Mouse (Mus musculus) hindbrain, embryonic 15.5 days (tissue): ENCODE data around the gene Map3k13. TPM values are rescaled to one million over a fixed set of nuclear protein-coding genes. Genes with fewer than 3 reads are reported as not detected.
"Not testable (repeated sequence)": the region's sequence is repeated elsewhere in the genome, so short reads cannot be mapped to it uniquely, and the experiment has no call there.

Experiments
- ATAC-seq: fragments of 200-750 bp; cut with Nextera tagmentation; 2 replicates; pipeline ENCODE4 v1.8.0; 2017; ENCODE audit warnings: low read depth, moderate number of reproducible peaks, moderate TSS enrichment; ENCODE audit not compliant: low FRiP score
- H3K27ac ChIP-seq: fragments of 300-500 bp; sonication (generic); replicated peaks from 2 replicates; pipeline ENCODE4 v1.5.1; 2015; ENCODE audit warnings: mild to moderate bottlenecking, inconsistent platforms
- H3K27me3 ChIP-seq: fragments of 300-500 bp; sonication (generic); 2 replicates; pipeline ENCODE4 v1.6.1; 2015; ENCODE audit warnings: control low read depth, inconsistent platforms
- H3K36me3 ChIP-seq: fragments of 300-500 bp; sonication (generic); 2 replicates; pipeline ENCODE4 v1.6.1; 2015; ENCODE audit warnings: control low read depth, inconsistent platforms
- H3K4me1 ChIP-seq: fragments of 300-500 bp; sonication (generic); replicated peaks from 2 replicates; pipeline ENCODE4 v1.6.1; 2015; ENCODE audit warnings: control low read depth, inconsistent platforms
- H3K4me2 ChIP-seq: fragments of 300-500 bp; sonication (generic); 2 replicates; pipeline ENCODE4 v1.6.1; 2015; ENCODE audit warnings: moderate library complexity, mild to moderate bottlenecking, inconsistent platforms
- H3K4me3 ChIP-seq: fragments of 300-500 bp; sonication (generic); 2 replicates; pipeline ENCODE4 v1.5.1; 2015; ENCODE audit warnings: mild to moderate bottlenecking, inconsistent platforms
- H3K9ac ChIP-seq: fragments of 300-500 bp; sonication (generic); 2 replicates; pipeline ENCODE4 v1.6.1; 2015; ENCODE audit warnings: inconsistent platforms
- H3K9me3 ChIP-seq: fragments of 300-500 bp; sonication (generic); 2 replicates; pipeline ENCODE4 v1.6.1; 2016; ENCODE audit warnings: control low read depth, inconsistent platforms
- WGBS: fragments of 180-500 bp; shearing (Covaris S2); methylation state at CpG from one replicate; pipeline ENCODE4 v1.1.7; 2015; 5-methylcytosine and 5-hydroxymethylcytosine counted together
- polyA plus RNA-seq: library from polyadenylated mRNA; unstranded; fragments of >200 nt; fragmentation: Nextera tagmentation; extraction: Ambion mirVana; gene quantifications from 2 replicates; pipeline ENCODE4 v1.2.1, GENCODE M21; 2015

The Map3k13 gene
- polyA plus RNA-seq, 1 experiment from 2014 or later: 6.4 TPM

GRCm38 (mm10) chr16:21787516-21788353 lies 6.4 kb upstream of the Map3k13 start, which contains the start of gene Ehhadh:
Gene Ehhadh (minus strand): TSS chr16:21787807.
- H3K4me3 ChIP-seq: peak within 1 kb of the TSS; percentile 49
- no peaks in the 10 kb centered on the region for H3K9me3 ChIP-seq
- peak; percentile 92 for ATAC-seq
- peak within 1 kb of the TSS; percentile 42 for H3K9ac ChIP-seq
- H3K4me2 ChIP-seq: peak within 1 kb of the TSS; percentile 83
- H3K27me3 ChIP-seq: no peaks in the 10 kb centered on the region
- WGBS: 8% methylated on average over 28 of the region's 28 CpGs
- peaks cover 13% of the 10 kb centered on the region for H3K4me1 ChIP-seq
- peak within 1 kb of the TSS; percentile 47 for H3K27ac ChIP-seq
- no peaks in the 10 kb centered on the region for H3K36me3 ChIP-seq

GRCm38 (mm10) chr16:21788581-21788980 lies 5.6 kb upstream of the Map3k13 start:
- WGBS: 60% methylated on average over 3 of the region's 3 CpGs
- Histone ChIP-seq H3K9me3 (no peaks in the 10 kb centered on the region), H3K27me3 (no peaks in the 10 kb centered on the region), H3K4me2 (no peak overlapping the region), H3K27ac (no peak overlapping the region), H3K36me3 (no peaks in the 10 kb centered on the region), H3K4me3 (no peak overlapping the region), H3K4me1 (peaks cover 16% of the 10 kb centered on the region), H3K9ac (no peak overlapping the region)
- no peak for ATAC-seq

- Histone ChIP-seq H3K9ac (no peak overlapping the region), H3K4me1 (peaks cover 19% of the 10 kb centered on the region), H3K27ac (no peak overlapping the region), H3K4me3 (no peak overlapping the region), H3K9me3 (no peaks in the 10 kb centered on the region), H3K4me2 (no peak overlapping the region), H3K36me3 (no peaks in the 10 kb centered on the region), H3K27me3 (no peaks in the 10 kb centered on the region)
- 66% methylated on average over 2 of the region's 2 CpGs for WGBS
- ATAC-seq: no peak
Observed at GRCm38 (mm10) chr16:21789180-21789579, 5.0 kb upstream of the Map3k13 start.

DNA sequence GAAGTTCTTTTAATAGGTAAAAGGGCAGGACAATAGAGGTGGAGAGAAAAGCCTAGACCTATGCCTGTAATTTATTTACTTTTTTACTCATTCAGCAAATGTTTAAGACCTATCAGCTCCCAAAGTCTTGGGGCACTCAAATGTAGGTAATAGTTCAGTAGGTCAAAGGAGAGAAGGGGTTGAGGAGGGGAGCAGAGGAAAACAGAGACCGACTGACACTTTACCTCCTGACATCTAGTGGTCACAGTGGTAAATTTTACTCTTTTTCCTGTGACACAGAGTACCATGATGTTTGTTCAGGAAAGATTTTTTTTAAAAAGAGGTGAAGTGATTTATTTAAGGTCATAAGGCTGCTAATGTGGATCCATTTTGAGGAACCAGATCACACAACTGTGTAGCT lies 3.7 kb upstream of the Map3k13 start:
- no peak overlapping the region for H3K9ac ChIP-seq
- no peaks in the 10 kb centered on the region for H3K27me3 ChIP-seq
- WGBS: 16% methylated on average over 1 of the region's 1 CpGs
- no peak overlapping the region for H3K27ac ChIP-seq
- ATAC-seq: no peak
- H3K36me3 ChIP-seq: no peaks in the 10 kb centered on the region
- H3K9me3 ChIP-seq: no peaks in the 10 kb centered on the region
- no peak overlapping the region for H3K4me2 ChIP-seq
- peaks cover 25% of the 10 kb centered on the region for H3K4me1 ChIP-seq
- no peak overlapping the region for H3K4me3 ChIP-seq

DNA sequence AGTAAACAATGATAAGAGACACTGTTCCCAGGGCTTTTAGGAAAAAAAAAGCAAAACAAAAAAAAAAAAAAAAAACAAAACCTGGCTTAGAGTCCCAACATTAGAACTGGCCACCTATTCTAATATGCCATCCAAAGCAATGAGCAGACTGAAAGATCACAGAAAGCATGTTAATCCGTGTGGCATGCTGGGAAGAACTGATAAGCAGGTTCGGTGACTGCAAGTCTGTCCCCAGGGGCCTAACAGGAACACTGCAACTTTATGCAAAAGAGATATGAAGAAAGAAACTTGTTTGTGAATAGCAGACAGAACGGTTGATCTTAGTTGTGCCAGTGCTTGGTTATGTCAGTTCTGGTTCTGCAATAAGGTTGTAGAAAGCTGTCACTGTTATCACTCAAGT lies 2.4 kb upstream of the Map3k13 start:
- ATAC-seq: no peak
- no peaks in the 10 kb centered on the region for H3K9me3 ChIP-seq
- peaks cover 34% of the 10 kb centered on the region for H3K4me1 ChIP-seq
- H3K27ac ChIP-seq: no peak overlapping the region
- WGBS: 65% methylated on average over 3 of the region's 3 CpGs
- H3K27me3 ChIP-seq: no peaks in the 10 kb centered on the region
- H3K4me3 ChIP-seq: no peak overlapping the region
- no peaks in the 10 kb centered on the region for H3K36me3 ChIP-seq
- H3K9ac ChIP-seq: no peak overlapping the region
- H3K4me2 ChIP-seq: no peak overlapping the region

DNA sequence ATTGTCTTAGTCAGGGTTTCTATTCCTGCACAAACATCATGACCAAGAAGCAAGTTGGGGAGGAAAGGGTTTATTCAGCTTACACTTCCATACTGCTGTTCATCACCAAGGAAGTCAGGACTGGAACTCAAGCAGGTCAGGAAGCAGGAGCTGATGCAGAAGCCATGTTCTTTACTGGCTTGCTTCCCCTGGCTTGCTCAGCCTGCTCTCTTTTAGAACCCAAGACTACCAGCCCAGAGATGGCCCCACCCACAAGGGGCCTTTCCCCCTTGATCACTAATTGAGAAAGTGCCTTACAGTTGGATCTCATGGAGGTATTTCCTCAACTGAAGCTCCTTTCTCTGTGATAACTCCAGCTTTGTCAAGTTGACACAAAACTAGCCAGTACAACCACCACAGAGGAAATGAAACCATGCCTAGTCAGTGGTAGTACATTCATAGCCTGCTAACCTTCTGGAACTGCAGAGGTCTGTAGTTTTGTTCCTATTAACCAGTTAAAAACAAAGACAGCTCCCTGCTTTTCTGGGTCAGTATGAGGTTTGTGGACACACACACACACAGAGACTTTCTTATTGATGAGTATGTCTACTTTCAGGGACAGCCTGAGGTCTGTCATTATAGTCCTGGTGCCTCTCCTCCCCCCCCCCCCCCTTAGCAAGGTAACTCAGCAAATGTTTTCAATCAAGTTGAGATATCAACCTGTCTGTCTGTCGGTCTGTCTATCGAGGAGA lies 901 bp upstream of the Map3k13 start:
- H3K27me3 ChIP-seq, ATAC-seq, H3K9me3 ChIP-seq, H3K36me3 ChIP-seq: not testable (repeated sequence)
- Histone ChIP-seq H3K4me1 (peaks cover 24% of the 10 kb centered on the region), H3K4me3 (peak overlapping the region; percentile 65), H3K9ac (peak overlapping the region; percentile 89), H3K27ac (peak overlapping the region; percentile 90; the same call in 1 of the 2 replicates), H3K4me2 (peak overlapping the region; percentile 86)
- WGBS: 36% methylated on average over 2 of the region's 2 CpGs

GRCm38 (mm10) chr16:21794697-21795045 lies 525 bp downstream of the Map3k13 start:
- ATAC-seq: no peak
- H3K36me3 ChIP-seq: peaks cover 7% of the 10 kb centered on the region; the same call in 1 of the 2 replicates

DNA sequence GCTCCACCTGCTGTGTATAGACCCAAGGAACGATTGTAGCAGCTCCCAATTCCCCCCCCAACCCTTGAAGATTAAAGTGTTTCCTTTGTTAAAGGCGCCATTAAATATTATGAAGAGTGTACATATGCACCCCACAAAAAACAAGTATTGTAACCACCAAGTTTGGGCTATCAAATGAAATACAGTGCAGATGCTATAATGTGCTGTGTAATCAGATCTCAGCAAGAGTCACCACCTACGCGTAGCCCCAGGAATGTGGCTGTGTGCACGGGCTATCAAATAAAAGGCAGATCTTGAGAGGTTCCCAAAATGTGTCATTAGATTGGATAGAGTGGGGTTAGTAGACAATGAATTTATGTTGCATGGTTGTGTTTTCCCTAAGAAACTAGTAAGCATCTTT lies 925 bp downstream of the Map3k13 start:
- peak overlapping the region; percentile 89 for H3K9ac ChIP-seq
- H3K27ac ChIP-seq: no peak overlapping the region
- H3K4me1 ChIP-seq: peaks cover 24% of the 10 kb centered on the region
- 14% methylated on average over 5 of the region's 5 CpGs for WGBS
- H3K9me3 ChIP-seq: no peaks in the 10 kb centered on the region
- ATAC-seq: no peak
- H3K4me2 ChIP-seq: peak overlapping the region; percentile 86
- H3K27me3 ChIP-seq: no peaks in the 10 kb centered on the region
- H3K4me3 ChIP-seq: peak overlapping the region; percentile 65
- peaks cover 7% of the 10 kb centered on the region; the same call in 1 of the 2 replicates for H3K36me3 ChIP-seq

More at GRCm38 (mm10) chr16:21794697-21795045, 525 bp downstream of the Map3k13 start:
- H3K27ac ChIP-seq: peak overlapping the region; percentile 90
- H3K9ac ChIP-seq: peak overlapping the region; percentile 89
- 2% methylated on average over 14 of the region's 14 CpGs for WGBS
- H3K4me1 ChIP-seq: peaks cover 24% of the 10 kb centered on the region
- H3K4me3 ChIP-seq: peak overlapping the region; percentile 65
- H3K4me2 ChIP-seq: peak overlapping the region; percentile 86
- H3K27me3 ChIP-seq: no peaks in the 10 kb centered on the region
- no peaks in the 10 kb centered on the region for H3K9me3 ChIP-seq

DNA sequence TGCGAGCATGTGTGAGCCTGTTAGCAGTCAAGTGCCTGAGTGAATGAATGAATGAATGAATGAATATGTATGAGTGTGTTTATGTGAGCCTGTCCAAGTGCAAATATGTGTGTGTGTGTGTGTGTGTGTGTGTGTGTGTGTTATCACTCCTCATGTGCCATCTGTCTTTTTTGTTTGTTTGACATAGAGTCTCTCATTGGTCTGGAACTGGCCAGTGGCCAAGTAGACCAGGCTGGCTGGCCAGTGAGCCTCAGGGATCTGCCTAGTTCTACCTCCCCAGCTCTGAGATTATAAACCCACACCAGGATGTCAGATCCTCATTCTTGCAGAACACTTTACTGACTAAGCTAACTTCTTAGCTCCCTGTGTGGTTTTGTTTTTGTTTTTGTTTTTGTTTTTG lies 10.1 kb downstream of the Map3k13 start:
- 83% methylated on average over 1 of the region's 1 CpGs for WGBS
- no peak overlapping the region for H3K9ac ChIP-seq
- no peaks in the 10 kb centered on the region for H3K27me3 ChIP-seq
- no peaks in the 10 kb centered on the region for H3K9me3 ChIP-seq
- peaks cover 29% of the 10 kb centered on the region for H3K36me3 ChIP-seq
- no peak for ATAC-seq
- H3K4me3 ChIP-seq: no peak overlapping the region
- no peaks in the 10 kb centered on the region for H3K4me1 ChIP-seq
- no peak overlapping the region for H3K4me2 ChIP-seq
- no peak overlapping the region for H3K27ac ChIP-seq

- Histone ChIP-seq H3K36me3 (peaks cover 22% of the 10 kb centered on the region), H3K4me2 (no peak overlapping the region), H3K4me3 (no peak overlapping the region), H3K9me3 (no peaks in the 10 kb centered on the region), H3K27ac (no peak overlapping the region), H3K27me3 (no peaks in the 10 kb centered on the region), H3K9ac (no peak overlapping the region), H3K4me1 (no peaks in the 10 kb centered on the region)
- 90% methylated on average over 1 of the region's 1 CpGs for WGBS
- no peak for ATAC-seq
Observed at GRCm38 (mm10) chr16:21806892-21807291, 12.7 kb downstream of the Map3k13 start.

DNA sequence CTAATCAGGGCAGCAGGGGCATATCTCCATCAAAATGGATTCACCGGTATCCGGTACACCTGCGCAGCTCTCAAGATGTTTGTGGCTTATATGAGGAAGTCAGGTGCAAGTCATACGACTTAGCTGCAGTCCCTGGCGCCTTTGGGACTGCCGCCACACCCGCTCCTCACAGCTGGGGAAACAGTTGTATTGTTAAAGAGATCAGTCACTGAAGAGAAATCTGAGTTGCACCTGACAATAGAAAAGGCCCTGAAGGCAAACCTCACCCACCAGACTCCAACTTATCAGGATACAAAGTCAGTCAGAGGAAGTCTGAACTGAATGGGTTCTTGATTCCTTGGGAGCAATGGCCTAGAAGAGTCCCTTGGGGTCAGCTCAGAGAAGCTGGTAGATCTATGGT lies 13.6 kb downstream of the Map3k13 start:
- not testable (repeated sequence) for ATAC-seq, H3K4me3 ChIP-seq, H3K9me3 ChIP-seq, H3K9ac ChIP-seq, H3K27me3 ChIP-seq, H3K4me1 ChIP-seq, H3K27ac ChIP-seq, H3K4me2 ChIP-seq
- H3K36me3 ChIP-seq: peaks cover 22% of the 10 kb centered on the region
- WGBS: 92% methylated on average over 7 of the region's 7 CpGs

GRCm38 (mm10) chr16:21813164-21813834 lies 19.2 kb downstream of the Map3k13 start:
- ATAC-seq: no peak
- WGBS: 73% methylated on average over 6 of the region's 6 CpGs

More at GRCm38 (mm10) chr16:21813164-21813834, 19.2 kb downstream of the Map3k13 start:
- no peaks in the 10 kb centered on the region for H3K9me3 ChIP-seq
- peaks cover 13% of the 10 kb centered on the region for H3K36me3 ChIP-seq
- no peaks in the 10 kb centered on the region for H3K27me3 ChIP-seq
- peaks cover 8% of the 10 kb centered on the region; the same call in 1 of the 2 replicates for H3K4me1 ChIP-seq
- H3K27ac ChIP-seq: no peak overlapping the region
- no peak overlapping the region for H3K4me3 ChIP-seq
- no peak overlapping the region for H3K4me2 ChIP-seq
- H3K9ac ChIP-seq: no peak overlapping the region
